8 mouse cellular contexts compared by ENCODE assay signal in the genomic region with DNA sequence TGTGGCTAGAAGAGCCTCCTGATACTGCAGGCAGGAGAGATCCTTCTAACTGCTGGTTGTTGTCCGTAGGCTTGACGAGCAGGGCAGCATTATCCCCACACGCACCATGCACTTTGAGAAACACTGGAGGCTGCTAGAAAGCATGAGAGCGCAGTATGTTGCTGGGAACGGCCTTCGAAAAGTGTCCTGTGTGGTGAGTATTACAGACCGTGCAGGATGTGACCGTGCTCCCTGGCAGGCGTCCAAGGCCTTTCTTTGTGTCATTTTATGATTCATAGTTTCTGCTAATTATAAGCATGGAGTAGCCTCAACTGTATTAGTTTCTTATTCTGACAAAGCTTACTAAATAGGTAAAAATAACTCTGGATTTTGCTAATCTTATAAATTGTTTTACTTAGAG. TPM values are rescaled to one million over a fixed set of nuclear protein-coding genes. Genes with fewer than 3 reads are reported as not detected.
DNase-seq lines count a peak whose midpoint lies in the region; ATAC-seq and TF ChIP-seq lines count a peak whose summit lies in the region.

No protein-coding gene starts in this region.

- 24% methylated on average over 9 of the region's 9 CpGs for WGBS in heart, postnatal 0 days
- 29% methylated on average over 9 of the region's 9 CpGs for WGBS in lung, embryonic 15.5 days
- 91% methylated on average over 9 of the region's 9 CpGs for WGBS in midbrain, embryonic 11.5 days

- no peak for TF ChIP-seq CTCF in bone marrow macrophage, adult 2 months (IDR thresholded peaks at IDR 0.05; ENCODE audit: low read depth, low read length)
- TF ChIP-seq CTCF in heart, postnatal 0 days (IDR thresholded peaks at IDR 0.05; ENCODE audit: low read depth) = no peak

- H3K9me3 ChIP-seq in heart, postnatal 0 days (replicated peaks; ENCODE audit: control insufficient read depth, low read length) = no peaks in the 10 kb centered on the region
- no peaks in the 10 kb centered on the region for H3K9me3 ChIP-seq in lung, embryonic 15.5 days
- no peaks in the 10 kb centered on the region for H3K9me3 ChIP-seq in midbrain, embryonic 11.5 days (ENCODE audit: control insufficient read depth, low read length)

- H3K4me2 ChIP-seq in heart, postnatal 0 days (ENCODE audit: low read depth, low read length) = no peak overlapping the region
- H3K4me2 ChIP-seq in lung, embryonic 15.5 days = no peak overlapping the region
- no peak overlapping the region for H3K4me2 ChIP-seq in midbrain, embryonic 11.5 days

- no peaks in the 10 kb centered on the region for H3K27me3 ChIP-seq in heart, postnatal 0 days (ENCODE audit: control insufficient read depth, insufficient read depth, low read length)
- no peaks in the 10 kb centered on the region for H3K27me3 ChIP-seq in lung, embryonic 15.5 days
- no peaks in the 10 kb centered on the region for H3K27me3 ChIP-seq in midbrain, embryonic 11.5 days (ENCODE audit: control insufficient read depth, insufficient read depth, low read length)

- DNase-seq in ovary, adult 18-20 months (ENCODE audit: low spot score) = peak; percentile 65
- DNase-seq in ovary, postnatal 10 days (ENCODE audit: low spot score) = no peak
- peak; percentile 19 for DNase-seq in heart, postnatal 0 days (ENCODE audit: low spot score)
- DNase-seq in thymus, adult 18-20 months = no peak
- DNase-seq in frontal cortex, postnatal 36 days (ENCODE audit: low spot score in 2 of 2) = no peak
- no peak for DNase-seq in midbrain, embryonic 11.5 days (ENCODE audit: low spot score, missing footprints)

- no peak for TF ChIP-seq EP300 in heart, postnatal 0 days (IDR thresholded peaks at IDR 0.05; ENCODE audit: low read depth)

- H3K9ac ChIP-seq in heart, postnatal 0 days (replicated peaks; ENCODE audit: low read depth, low read length) = no peak overlapping the region; the same call in 1 of the 2 replicates
- no peak overlapping the region for H3K9ac ChIP-seq in lung, embryonic 15.5 days
- no peak overlapping the region for H3K9ac ChIP-seq in midbrain, embryonic 11.5 days (ENCODE audit: low read length)

- peaks cover 67% of the 10 kb centered on the region for H3K36me3 ChIP-seq in heart, postnatal 0 days (replicated peaks; ENCODE audit: control insufficient read depth, insufficient read depth, low read length)
- peaks cover 69% of the 10 kb centered on the region for H3K36me3 ChIP-seq in lung, embryonic 15.5 days
- H3K36me3 ChIP-seq in midbrain, embryonic 11.5 days (ENCODE audit: control insufficient read depth, insufficient read depth, low read length) = peaks cover 21% of the 10 kb centered on the region

- H3K4me3 ChIP-seq in bone marrow macrophage, adult 2 months (ENCODE audit: insufficient read depth, low read length) = peak overlapping the region; percentile 24; the same call in 1 of the 2 replicates
- no peak overlapping the region for H3K4me3 ChIP-seq in heart, postnatal 0 days (ENCODE audit: low read depth, low read length)
- H3K4me3 ChIP-seq in lung, embryonic 15.5 days = no peak overlapping the region
- no peak overlapping the region for H3K4me3 ChIP-seq in midbrain, embryonic 11.5 days (ENCODE audit: low read depth, low read length)

- no peak for TF ChIP-seq POLR2A in bone marrow macrophage, adult 2 months (IDR thresholded peaks at IDR 0.05; ENCODE audit: borderline replicate concordance, low read depth, low read length)

- H3K27ac ChIP-seq in bone marrow macrophage, adult 2 months (ENCODE audit: insufficient read depth, low read depth, low read length) = peak overlapping the region; percentile 44; the same call in 1 of the 2 replicates
- peak overlapping the region; percentile 60 for H3K27ac ChIP-seq in heart, postnatal 0 days (ENCODE audit: low read depth)
- no peak overlapping the region for H3K27ac ChIP-seq in lung, embryonic 15.5 days
- H3K27ac ChIP-seq in midbrain, embryonic 11.5 days (ENCODE audit: low read depth, low read length) = no peak overlapping the region

- H3K4me1 ChIP-seq in bone marrow macrophage, adult 2 months (ENCODE audit: control insufficient read depth, insufficient read depth, low read length) = peaks cover 11% of the 10 kb centered on the region
- H3K4me1 ChIP-seq in heart, postnatal 0 days (ENCODE audit: control insufficient read depth, insufficient read depth) = no peaks in the 10 kb centered on the region; the same call in 1 of the 2 replicates
- peaks cover 4% of the 10 kb centered on the region; the same call in 1 of the 2 replicates for H3K4me1 ChIP-seq in lung, embryonic 15.5 days
- no peaks in the 10 kb centered on the region for H3K4me1 ChIP-seq in midbrain, embryonic 11.5 days (ENCODE audit: control insufficient read depth, insufficient read depth, low read length)

- peak; percentile 69 for ATAC-seq in heart, postnatal 0 days (ENCODE audit: insufficient read depth, low read depth)
- ATAC-seq in lung, embryonic 15.5 days (ENCODE audit: borderline replicate concordance, extremely low read depth, low FRiP score, low TSS enrichment) = peak; percentile 64
- no peak for ATAC-seq in midbrain, embryonic 11.5 days (ENCODE audit: low FRiP score)

RNA-seq across cellular contexts. Expression of a gene that starts 32.0 kb away (rescaled TPM):
- 48.4 and 54.7 TPM in 2 replicates for polyA plus RNA-seq in bone marrow macrophage, adult 2 months (2012; ENCODE audit: insufficient read depth, insufficient read length, missing spikeins)
- 26.9 and 33.7 TPM in 2 replicates for total RNA-seq in heart, postnatal 0 days (2014; rRNA removed; ENCODE audit: low replicate concordance)
- 48.7 and 52.5 TPM in 2 replicates for polyA plus RNA-seq in heart, postnatal 0 days (2015; fragmentation: Nextera tagmentation; extraction: Ambion mirVana)
- 107 and 113 TPM in 2 replicates for polyA plus RNA-seq in lung, embryonic 15.5 days (2015; fragmentation: Nextera tagmentation; extraction: Ambion mirVana)
- 133 and 141 TPM in 2 replicates for polyA plus RNA-seq in midbrain, embryonic 11.5 days (2014; fragmentation: Nextera tagmentation; extraction: Ambion mirVana)

Comparison
In these comparisons a context has a peak if more than half of its experiments do, and no peak if none do; other contexts are left out.
1. DNase-seq: peak in ovary, adult 18-20 months (single experiment) and heart, postnatal 0 days (single experiment); none in ovary, postnatal 10 days (single experiment), thymus, adult 18-20 months (0 of 2), frontal cortex, postnatal 36 days (0 of 2) and midbrain, embryonic 11.5 days (single experiment).
2. H3K27ac ChIP-seq: peak in bone marrow macrophage, adult 2 months (single experiment) and heart, postnatal 0 days (single experiment); none in lung, embryonic 15.5 days (single experiment) and midbrain, embryonic 11.5 days (single experiment).